Mouse (Mus musculus) kidney, embryonic 14.5 days (tissue): ENCODE results near the gene Vezf1. TPM values are rescaled to one million over a fixed set of nuclear protein-coding genes. Genes with fewer than 3 reads are reported as not detected.
A peak's percentile ranks its signal among the peaks of the same experiment; 100 is the strongest.

Experiments
- ATAC-seq: fragments of 200-750 bp; cut with Nextera tagmentation; 2 replicates; pipeline ENCODE4 v1.8.0; 2017; ENCODE audit warnings: moderate number of reproducible peaks, mild to moderate bottlenecking, moderate TSS enrichment, moderate library complexity; ENCODE audit not compliant: low FRiP score, low TSS enrichment
- H3K27ac ChIP-seq: fragments of 300-500 bp; sonication (generic); 2 replicates; pipeline ENCODE4 v1.5.1; 2014; ENCODE audit warnings: low read depth, mild to moderate bottlenecking, low read length, moderate library complexity, mixed read lengths
- H3K27me3 ChIP-seq: fragments of 300-500 bp; sonication (generic); 2 replicates; pipeline ENCODE4 v1.6.1; 2014; ENCODE audit warnings: mild to moderate bottlenecking, low read length; ENCODE audit not compliant: control insufficient read depth, insufficient read depth
- H3K36me3 ChIP-seq: fragments of 300-500 bp; sonication (generic); 2 replicates; pipeline ENCODE4 v1.6.1; 2014; ENCODE audit warnings: low read length, mixed read lengths; ENCODE audit not compliant: control insufficient read depth, insufficient read depth
- H3K4me1 ChIP-seq: fragments of 300-500 bp; sonication (generic); 2 replicates; pipeline ENCODE4 v1.6.1; 2014; ENCODE audit warnings: low read length, mixed read lengths; ENCODE audit not compliant: control insufficient read depth, insufficient read depth
- H3K4me2 ChIP-seq: fragments of 300-500 bp; sonication (generic); replicated peaks from 2 replicates; pipeline ENCODE4 v1.6.1; 2014; ENCODE audit warnings: low read depth, mild to moderate bottlenecking, low read length
- H3K4me3 ChIP-seq: fragments of 300-500 bp; sonication (generic); 2 replicates; pipeline ENCODE4 v1.5.1; 2014; ENCODE audit warnings: mild to moderate bottlenecking, low read length
- H3K9ac ChIP-seq: fragments of 300-500 bp; sonication (generic); 2 replicates; pipeline ENCODE4 v1.6.1; 2014; ENCODE audit warnings: low read depth, mild to moderate bottlenecking, low read length, moderate library complexity
- H3K9me3 ChIP-seq: fragments of 300-500 bp; sonication (generic); 2 replicates; pipeline ENCODE4 v1.6.1; 2016; ENCODE audit warnings: low read length; ENCODE audit not compliant: control insufficient read depth
- WGBS: fragments of 180-500 bp; shearing (Covaris S2); extraction: QIAGEN DNeasy Blood & Tissue Kit; methylation state at CpG from one replicate; pipeline ENCODE4 v1.1.7; 2014; 5-methylcytosine and 5-hydroxymethylcytosine counted together
- polyA plus RNA-seq: library from polyadenylated mRNA; unstranded; fragments of >200 nt; fragmentation: Nextera tagmentation; extraction: Ambion mirVana; gene quantifications from 2 replicates; pipeline ENCODE4 v1.2.1, GENCODE M21; 2014

Vezf1 gene
- polyA plus RNA-seq, 1 experiment from 2014 or later = 50.7 TPM

- H3K4me3 ChIP-seq = no peak overlapping the region
- peaks cover 4% of the 10 kb centered on the region; the same call in 1 of the 2 replicates for H3K4me1 ChIP-seq
- no peaks in the 10 kb centered on the region for H3K9me3 ChIP-seq
- H3K27ac ChIP-seq = no peak overlapping the region
- peaks cover 56% of the 10 kb centered on the region for H3K36me3 ChIP-seq
- no peak for ATAC-seq
- no peak overlapping the region for H3K4me2 ChIP-seq
- H3K9ac ChIP-seq = no peak overlapping the region
- WGBS = 66% methylated on average over 6 of the region's 6 CpGs
- no peaks in the 10 kb centered on the region for H3K27me3 ChIP-seq
These were observed 15.6 kb downstream of the Vezf1 start for GRCm38 (mm10) chr11:88083699-88084098.

- Histone ChIP-seq H3K27ac (peak overlapping the region; percentile 52), H3K4me2 (peak overlapping the region; percentile 54), H3K4me1 (peaks cover 4% of the 10 kb centered on the region; the same call in 1 of the 2 replicates), H3K9me3 (no peaks in the 10 kb centered on the region), H3K27me3 (no peaks in the 10 kb centered on the region), H3K36me3 (peaks cover 23% of the 10 kb centered on the region), H3K9ac (peak overlapping the region; percentile 44; the same call in 1 of the 2 replicates), H3K4me3 (peak overlapping the region; percentile 25)
- 8% methylated on average over 25 of the region's 25 CpGs for WGBS
- peak; percentile 98 for ATAC-seq
These were observed 18.9 kb downstream of the Vezf1 start for GRCm38 (mm10) chr11:88086737-88087627.

- H3K36me3 ChIP-seq = peaks cover 5% of the 10 kb centered on the region; the same call in 1 of the 2 replicates
- no peak overlapping the region for H3K4me3 ChIP-seq
- no peak overlapping the region for H3K4me2 ChIP-seq
- WGBS = 47% methylated on average over 5 of the region's 5 CpGs
- ATAC-seq = no peak
- peaks cover 4% of the 10 kb centered on the region; the same call in 1 of the 2 replicates for H3K4me1 ChIP-seq
- no peaks in the 10 kb centered on the region for H3K9me3 ChIP-seq
- H3K27ac ChIP-seq = no peak overlapping the region
- no peaks in the 10 kb centered on the region for H3K27me3 ChIP-seq
- H3K9ac ChIP-seq = no peak overlapping the region
These were observed 21.1 kb downstream of the Vezf1 start for GRCm38 (mm10) chr11:88089150-88089549.

GRCm38 (mm10) chr11:88090293-88090692 lies 22.2 kb downstream of the Vezf1 start:
- WGBS = 67% methylated on average over 5 of the region's 5 CpGs
- no peaks in the 10 kb centered on the region for H3K36me3 ChIP-seq
- H3K27me3 ChIP-seq = no peaks in the 10 kb centered on the region
- no peak overlapping the region for H3K4me2 ChIP-seq
- H3K4me1 ChIP-seq = peaks cover 4% of the 10 kb centered on the region; the same call in 1 of the 2 replicates
- no peak for ATAC-seq
- H3K9me3 ChIP-seq = no peaks in the 10 kb centered on the region
- H3K27ac ChIP-seq = no peak overlapping the region
- H3K4me3 ChIP-seq = no peak overlapping the region
- no peak overlapping the region for H3K9ac ChIP-seq

- H3K27ac ChIP-seq = no peak overlapping the region
- no peak overlapping the region for H3K9ac ChIP-seq
- H3K4me3 ChIP-seq = no peak overlapping the region
- peaks cover 6% of the 10 kb centered on the region for H3K4me1 ChIP-seq
- no peaks in the 10 kb centered on the region for H3K27me3 ChIP-seq
- ATAC-seq = no peak
- 66% methylated on average over 1 of the region's 1 CpGs for WGBS
- no peaks in the 10 kb centered on the region for H3K36me3 ChIP-seq
- H3K4me2 ChIP-seq = no peak overlapping the region
- H3K9me3 ChIP-seq = no peaks in the 10 kb centered on the region
These were observed 23.9 kb downstream of the Vezf1 start for GRCm38 (mm10) chr11:88091949-88092348.

- Histone ChIP-seq H3K36me3 (no peaks in the 10 kb centered on the region), H3K27ac (0 out of 2 replicates have a peak overlapping the region, but pooled peaks have one; percentile 24), H3K9me3 (no peaks in the 10 kb centered on the region), H3K4me2 (no peak overlapping the region), H3K4me3 (no peak overlapping the region), H3K27me3 (no peaks in the 10 kb centered on the region; the same call in 1 of the 2 replicates), H3K4me1 (peaks cover 23% of the 10 kb centered on the region), H3K9ac (no peak overlapping the region)
- WGBS = 28% methylated on average over 4 of the region's 4 CpGs
- ATAC-seq = peak; percentile 30; the same call in 1 of the 2 replicates
These were observed 29.1 kb downstream of the Vezf1 start for GRCm38 (mm10) chr11:88097173-88097572.

GRCm38 (mm10) chr11:88098021-88098729 lies 30.1 kb downstream of the Vezf1 start, which contains the start of gene Cuedc1:
Cuedc1 (plus strand) TSS chr11:88098058.
- H3K4me1 ChIP-seq = peaks cover 23% of the 10 kb centered on the region
- no peak for ATAC-seq
- peak within 1 kb of the TSS; percentile 53 for H3K4me3 ChIP-seq
- H3K27ac ChIP-seq = peak within 1 kb of the TSS; percentile 52; the same call in 1 of the 2 replicates
- peak within 1 kb of the TSS; percentile 85 for H3K9ac ChIP-seq
- H3K9me3 ChIP-seq = no peaks in the 10 kb centered on the region
- peak within 1 kb of the TSS; percentile 89 for H3K4me2 ChIP-seq
- no peaks in the 10 kb centered on the region; the same call in 1 of the 2 replicates for H3K27me3 ChIP-seq
- no peaks in the 10 kb centered on the region for H3K36me3 ChIP-seq
- WGBS = 26% methylated on average over 17 of the region's 17 CpGs

GRCm38 (mm10) chr11:88098787-88099598 lies 30.9 kb downstream of the Vezf1 start:
- 1% methylated on average over 60 of the region's 95 CpGs for WGBS
- H3K4me2 ChIP-seq = peak overlapping the region; percentile 89
- H3K4me3 ChIP-seq = peak overlapping the region; percentile 53
- peak overlapping the region; percentile 95 for H3K27ac ChIP-seq
- peak; percentile 63 for ATAC-seq
- H3K9ac ChIP-seq = peak overlapping the region; percentile 85
- H3K27me3 ChIP-seq = no peaks in the 10 kb centered on the region; the same call in 1 of the 2 replicates
- no peaks in the 10 kb centered on the region for H3K9me3 ChIP-seq
- H3K4me1 ChIP-seq = peaks cover 23% of the 10 kb centered on the region
- H3K36me3 ChIP-seq = no peaks in the 10 kb centered on the region
